Mouse (Mus musculus): ENCODE data around the gene Gm20521.

Gene Gm20521

DNA sequence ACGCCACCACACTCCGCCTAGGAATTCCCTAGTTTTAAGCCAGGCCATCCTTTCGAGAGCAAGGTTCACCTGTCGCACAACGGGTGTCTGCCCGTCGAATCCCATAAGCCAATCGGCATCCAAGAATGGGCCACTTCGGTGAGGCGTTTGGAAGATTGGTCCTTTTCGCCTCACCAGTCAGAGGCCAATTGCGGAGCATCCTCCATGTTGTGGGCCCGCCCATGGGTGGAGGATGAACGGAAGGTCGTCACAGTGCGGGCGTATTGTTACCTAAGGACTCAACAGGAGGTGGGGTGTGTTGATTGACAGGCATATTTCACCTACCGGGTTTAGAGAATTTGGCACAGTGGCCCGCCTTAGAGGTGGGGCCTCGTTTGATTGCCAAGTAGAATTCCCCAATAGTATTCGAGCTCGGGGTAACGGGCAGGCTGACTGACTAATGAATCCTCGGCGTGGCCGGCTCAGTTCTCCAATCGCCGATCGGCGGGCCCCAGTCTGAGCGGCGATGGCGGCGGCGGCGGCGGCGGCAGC is 10.5 kb downstream of the Gm20521 start:
- DNase-seq, result peak; percentile 100

DNA sequence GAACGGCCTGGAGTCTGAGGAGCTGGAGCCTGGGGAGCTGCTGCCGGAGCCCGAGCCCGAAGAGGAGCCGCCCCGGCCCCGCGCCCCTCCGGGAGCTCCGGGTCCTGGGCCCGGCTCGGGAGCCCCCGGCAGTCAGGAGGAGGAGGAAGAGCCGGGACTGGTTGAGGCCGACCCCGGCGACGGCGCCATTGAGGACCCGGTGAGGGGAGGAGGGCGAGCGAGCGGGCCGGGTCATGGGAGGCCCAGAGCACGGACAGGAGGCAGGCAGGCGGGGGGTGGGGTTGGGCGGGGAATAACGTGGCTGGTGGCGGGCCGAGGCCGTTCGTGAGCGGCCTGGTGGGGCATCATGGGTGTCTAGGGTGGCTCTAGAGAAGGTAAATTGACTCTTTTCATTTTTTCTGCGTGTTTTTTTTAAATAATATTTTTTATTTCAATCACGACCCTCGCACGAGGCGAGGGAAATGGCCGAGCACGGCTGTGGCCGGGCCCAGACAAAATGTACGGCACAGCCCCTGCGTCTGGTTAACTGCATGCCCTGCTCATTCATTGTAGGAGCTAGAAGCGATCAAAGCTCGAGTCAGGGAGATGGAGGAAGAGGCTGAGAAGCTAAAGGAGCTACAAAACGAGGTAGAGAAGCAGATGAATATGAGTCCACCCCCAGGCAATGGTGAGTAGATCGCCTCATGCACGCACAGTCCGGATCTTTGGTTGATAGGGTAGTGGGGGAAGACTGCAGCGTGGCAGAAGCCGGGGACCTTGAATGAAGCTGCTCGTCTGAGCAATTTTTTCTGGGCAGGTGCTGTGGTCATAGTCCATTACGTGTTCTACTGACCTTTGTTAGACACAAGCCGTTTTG is 11.3 kb downstream of the Gm20521 start:
- no peak for DNase-seq

DNA sequence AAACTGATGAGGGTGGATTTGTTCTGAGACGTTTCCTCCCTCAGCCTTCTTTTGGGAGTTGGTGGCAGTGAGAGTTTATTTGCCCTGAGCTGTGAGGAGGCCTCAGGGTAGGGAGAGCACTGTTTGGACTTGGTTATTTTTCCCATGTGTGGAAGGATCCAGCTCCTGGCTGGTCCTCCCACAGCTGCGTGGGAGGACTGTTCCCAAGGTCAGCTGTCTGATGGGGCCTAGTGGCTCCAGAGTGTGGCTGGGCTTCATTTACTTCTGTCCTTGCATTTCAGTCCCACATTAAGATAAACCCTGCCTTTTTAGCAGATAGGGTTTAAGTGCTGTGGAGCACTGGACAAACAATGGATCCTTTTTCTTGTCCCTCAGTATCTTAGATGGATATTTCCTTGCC is 14.2 kb downstream of the Gm20521 start:
- DNase-seq, result no peak

DNA sequence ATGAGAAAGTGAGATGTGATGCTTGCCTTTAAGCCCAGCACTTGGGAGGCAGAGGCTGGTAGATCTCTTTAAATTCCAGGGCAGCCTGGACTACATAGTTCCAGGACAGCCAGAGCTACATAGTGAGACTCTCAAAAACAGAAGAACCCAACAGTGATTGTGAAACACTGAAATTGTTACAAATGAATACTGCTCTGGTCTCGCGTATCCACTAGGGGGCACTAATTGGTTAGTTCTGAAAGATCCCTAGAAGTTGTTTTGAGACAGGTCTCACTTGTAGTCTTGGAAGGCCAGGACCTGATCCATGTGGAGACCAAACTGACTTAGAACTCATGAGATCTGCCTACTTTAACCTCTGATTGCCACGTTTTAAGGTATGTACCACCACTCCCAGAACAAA is 17.1 kb downstream of the Gm20521 start:
- DNase-seq, result peak; percentile 85

DNA sequence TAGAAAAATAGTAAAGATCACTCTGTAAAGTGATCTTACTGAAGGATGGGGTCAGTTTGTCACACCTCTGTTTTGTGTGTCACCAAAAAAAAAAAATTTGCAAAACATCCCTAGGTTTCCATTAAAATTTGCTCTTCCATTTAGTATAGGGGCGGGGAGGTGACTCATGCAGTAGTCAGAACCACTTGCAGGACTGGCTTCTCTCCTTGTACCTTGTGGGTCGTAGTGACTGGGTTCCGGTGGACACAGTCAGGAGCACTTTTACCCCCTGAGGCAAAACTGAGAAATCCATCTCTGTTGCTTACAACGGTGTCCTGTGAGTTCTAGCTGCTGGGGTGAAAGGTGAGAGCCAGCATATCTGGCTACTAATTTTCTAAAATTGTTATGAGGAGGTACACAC is 20.4 kb downstream of the Gm20521 start:
- DNase-seq, result no peak

DNA sequence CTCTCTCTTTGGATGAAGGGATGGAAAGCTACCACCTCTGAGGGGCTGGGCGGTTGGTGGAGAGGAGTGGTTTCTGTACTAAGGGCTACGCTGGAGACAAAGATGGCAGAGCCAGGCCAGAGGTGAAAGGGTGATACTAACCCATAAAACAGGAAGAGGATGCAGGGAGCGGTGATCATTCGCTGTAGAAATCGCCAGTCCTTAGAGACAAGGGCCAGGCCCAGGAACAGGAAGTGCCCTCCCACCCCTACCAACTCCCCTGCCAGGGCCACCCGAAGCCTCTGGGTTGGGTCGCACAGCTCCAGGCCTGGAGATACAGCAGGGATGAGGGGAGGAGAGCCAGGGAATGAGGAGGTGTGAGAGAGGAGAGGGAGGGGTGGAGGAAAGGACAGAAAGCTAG is 25.4 kb downstream of the Gm20521 start:
- DNase-seq, result no peak

DNA sequence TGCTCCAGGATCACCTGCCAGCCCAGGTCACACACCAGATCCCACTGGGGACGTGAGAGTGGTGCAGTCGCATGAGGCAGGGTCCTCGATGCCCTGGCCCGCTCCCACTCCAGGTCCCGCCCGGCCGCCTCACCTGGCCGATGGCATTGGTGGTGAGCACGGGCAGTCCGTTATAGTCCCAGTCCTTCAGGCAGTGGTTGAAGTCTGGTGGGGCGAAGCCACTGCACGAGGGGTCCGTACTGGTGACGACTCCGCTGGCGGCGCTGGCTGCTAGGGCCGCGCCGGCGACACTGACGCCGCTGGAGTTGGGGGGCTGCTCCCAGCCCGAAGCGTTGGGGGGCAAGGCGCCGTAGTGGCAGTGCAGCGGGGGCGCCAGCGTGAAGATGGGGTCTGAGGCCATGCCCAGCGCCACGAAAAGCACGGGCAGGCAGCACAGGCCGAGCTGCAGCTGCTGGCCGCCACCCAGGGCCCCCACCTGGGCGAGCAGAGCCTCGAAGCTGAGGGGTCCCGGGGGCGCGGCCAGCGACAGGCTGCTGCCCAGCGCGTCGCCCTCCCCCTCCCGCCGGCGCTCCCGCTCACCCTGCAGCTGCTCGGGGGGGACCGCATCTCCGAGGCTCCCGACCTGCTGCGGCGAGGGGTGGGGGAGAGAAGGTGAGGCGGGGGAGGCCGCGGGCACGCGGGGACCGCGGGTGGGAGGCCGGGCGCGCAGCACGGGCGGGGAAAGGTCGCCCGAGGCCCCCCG is 29.0 kb downstream of the Gm20521 start:
- no peak for DNase-seq

DNA sequence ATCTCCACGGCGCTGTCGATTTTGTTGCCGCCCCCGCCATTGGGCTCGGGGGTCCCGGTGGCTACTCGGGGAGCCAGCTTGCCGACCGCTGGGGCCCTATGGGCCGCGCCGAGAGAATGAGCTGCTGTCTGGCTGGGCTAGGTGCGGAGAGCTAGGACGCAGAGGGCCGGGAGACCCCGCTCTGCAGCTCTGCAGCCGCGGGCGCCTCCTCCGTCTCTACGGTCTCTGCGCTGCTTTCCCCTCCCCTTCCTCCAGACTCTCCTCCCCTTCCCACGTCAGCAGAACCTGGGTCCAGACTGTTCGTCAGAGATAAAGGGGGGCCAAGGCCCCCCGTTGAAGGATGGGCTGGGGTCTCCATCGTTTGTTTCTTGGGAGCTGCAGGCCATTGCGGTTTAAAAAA is 29.6 kb downstream of the Gm20521 start, which contains the start of gene Slc22a17:
Slc22a17 (minus strand) TSS at position 247 of the 400 bp plus-strand sequence.
- peak; percentile 81 for DNase-seq

DNA sequence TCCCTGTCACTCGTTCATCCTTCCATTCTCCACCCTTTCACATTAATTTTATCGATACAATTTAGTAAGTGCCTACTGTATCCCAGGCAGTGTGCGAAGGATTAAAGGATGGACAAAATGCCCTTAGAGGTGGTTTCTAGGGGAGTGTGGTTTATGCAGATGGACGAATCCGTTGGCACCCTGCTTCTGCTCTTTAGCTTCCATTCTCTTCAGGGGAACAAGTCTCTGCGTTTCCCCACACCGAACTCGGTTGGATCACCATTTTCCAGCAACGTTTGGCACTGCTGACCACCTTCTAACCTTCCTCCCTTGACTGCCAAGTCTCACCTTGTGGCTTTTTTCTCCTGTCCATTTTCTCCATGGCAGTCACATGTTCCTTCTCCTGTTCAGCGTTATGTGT is 30.1 kb downstream of the Gm20521 start:
- DNase-seq, result no peak

DNA sequence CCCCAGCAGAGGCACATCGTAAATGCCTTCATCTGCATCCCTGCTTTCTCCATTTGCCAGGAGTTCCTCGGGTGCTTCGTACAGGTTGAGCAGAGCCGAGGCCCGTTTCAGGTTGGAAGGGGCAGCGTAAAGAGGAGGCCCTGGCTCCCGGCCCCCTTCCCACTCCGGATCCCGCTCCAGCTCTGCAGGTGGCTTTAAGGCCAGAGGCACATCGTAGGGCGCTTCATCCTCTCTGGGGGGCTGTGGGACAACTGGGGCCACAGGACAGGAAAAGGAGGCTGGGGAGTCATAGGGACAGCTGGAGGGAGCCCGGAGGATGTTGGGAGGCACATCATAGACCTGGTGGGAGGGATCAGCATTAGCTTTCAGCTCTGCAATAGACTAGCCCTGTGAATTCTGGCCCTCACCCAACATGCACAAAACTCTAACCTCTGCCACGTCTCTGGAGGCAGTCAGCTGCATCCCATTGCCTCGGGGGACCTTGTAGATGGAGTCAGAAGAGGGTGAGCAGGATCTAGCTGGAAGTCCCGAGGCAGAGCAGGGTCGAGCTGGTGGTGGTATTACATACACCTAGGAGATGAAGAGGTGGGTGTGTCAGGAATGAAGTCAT is 36.9 kb downstream of the Gm20521 start:
- DNase-seq, result no peak

DNA sequence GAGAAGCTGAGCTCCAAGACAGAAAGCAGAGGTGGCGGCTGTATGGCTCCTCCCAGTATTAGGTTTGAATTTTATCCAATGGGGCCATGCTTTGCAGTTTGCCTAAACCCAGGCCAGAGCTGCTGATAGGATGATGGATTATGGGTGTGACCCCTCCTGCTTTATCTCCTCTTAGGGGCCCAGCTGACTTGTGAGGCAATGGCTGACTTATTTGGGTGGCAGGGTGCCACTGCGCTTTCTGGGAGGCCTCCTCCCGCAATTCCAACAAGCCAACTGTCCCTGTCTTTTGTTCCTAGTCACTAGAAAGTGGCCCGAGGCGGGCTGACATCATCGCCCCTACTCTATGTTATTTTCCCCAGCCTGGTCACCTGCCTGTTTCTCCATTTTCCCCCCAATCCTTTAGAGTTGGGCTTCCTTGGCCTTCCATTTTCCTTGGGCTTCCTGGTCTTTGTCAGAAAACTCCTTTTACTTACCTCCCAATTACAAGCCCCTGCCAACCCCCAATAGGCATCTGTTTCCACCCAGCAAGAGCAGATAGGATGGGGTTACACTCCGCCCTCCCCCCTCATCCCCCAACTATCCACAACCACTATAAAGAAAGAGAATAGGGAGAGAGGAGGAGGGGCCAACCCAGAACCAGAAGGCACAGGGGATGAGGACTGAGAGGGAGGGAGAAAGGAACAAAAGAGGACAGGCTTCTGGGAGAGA is 41.6 kb downstream of the Gm20521 start:
- no peak for DNase-seq

DNA sequence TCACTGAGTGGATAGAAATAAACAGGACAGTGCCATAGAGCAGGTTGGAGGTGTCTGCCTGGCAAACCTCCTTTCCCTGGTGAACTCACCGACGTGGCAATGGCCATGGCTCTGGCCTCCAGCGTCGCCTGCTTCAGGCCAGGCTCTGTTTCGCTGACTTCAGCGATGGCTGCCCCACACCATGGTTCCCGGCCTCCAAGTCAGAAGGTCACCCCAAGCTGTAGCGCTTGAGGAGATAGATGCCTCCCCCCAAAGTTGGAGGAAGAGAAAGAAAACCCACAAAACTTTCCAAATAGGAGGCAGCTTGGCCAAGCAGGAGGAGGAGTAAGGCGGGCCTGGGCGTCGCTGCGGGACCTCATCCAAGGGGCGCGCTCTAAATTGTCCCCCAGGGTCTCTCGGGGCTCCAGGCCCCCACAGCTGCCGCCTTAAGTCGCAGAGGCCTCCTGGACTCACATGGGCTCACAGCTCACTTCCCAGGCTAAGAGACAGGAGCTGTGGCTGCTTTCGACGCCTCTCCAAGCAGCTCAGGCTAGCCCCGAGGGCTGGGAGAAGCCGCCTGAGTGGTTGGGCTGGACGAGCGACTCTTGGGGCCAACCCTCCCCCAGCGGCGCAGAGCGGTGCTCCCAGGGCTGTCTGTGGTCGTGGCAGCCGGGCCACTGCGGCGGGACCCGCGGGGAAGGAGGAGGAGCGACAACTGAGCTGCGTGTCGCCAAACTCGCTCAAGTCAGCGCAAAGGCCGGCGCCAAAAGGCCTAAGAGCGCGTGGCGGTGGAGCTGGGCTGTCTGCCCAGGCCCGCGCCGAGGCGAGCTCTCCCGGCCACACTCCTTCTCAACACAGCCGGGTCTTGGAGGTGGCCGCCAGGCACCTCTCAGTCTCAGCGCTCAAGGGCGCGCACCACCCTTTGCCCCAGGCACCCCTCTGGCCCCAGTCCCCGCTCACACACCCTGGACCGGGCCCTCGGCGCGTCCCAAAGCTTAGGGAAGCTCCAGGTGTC is 42.4 kb downstream of the Gm20521 start, which contains the start of gene Efs:
Efs (minus strand) TSS at position 778 of the 994 bp plus-strand sequence.
- DNase-seq, result no peak

DNA sequence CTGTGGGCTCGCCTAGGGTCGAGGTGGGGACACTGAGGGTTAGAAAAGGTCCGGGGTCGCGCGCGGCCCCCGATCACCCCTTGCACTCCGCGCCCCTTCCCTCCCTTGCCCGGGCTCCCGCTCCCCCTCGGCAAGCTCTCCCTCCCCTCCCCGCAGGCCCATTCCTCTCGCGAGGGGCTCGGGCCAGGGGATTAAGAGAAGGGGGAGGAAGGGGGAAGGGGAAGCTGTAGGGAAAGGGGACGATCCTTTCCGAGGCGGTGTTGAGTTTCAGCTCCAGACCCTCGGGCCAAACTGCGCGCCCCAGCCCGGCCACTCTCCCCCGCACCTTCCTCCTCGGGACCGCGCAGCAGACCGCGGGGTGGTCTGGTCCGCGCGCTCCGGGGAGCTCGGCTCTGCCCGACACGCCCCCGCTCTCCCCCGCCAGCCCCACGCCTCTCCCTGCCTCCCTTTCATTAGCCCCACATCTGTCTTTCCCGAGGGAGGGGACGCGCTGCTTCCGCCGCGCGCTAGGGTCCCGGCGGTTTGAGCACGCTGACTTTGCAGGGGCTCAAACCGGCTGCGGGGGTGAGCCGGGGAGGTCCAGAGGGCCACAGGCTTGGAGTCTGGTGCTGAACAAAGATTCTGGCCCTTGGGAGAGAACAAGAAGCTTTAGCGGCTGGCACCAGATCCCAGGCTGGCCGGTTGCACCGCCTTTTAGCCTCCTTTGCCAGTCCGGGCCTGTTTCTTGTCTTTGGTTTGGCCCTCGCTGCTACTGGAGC is 43.3 kb downstream of the Gm20521 start:
- no peak for DNase-seq

DNA sequence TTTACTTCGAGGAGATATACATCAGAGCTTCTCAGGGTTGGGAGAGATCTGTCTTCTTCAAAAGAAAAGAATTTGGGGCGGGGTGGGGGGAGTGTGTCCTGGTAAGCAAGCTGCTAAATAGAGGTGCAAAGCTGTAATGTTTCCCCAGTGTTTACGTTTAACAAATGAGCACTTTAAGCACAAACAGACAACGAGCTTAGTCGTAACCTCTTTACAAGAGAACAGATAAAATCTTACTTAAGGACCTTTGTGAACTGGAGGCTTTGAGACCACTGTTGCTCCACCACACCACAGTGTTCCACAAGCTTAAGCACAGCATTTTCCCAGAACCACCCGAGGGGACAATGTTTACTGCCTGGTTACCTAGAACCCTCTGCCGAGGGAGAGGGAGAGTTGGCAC is 44.1 kb downstream of the Gm20521 start:
- DNase-seq, result no peak

DNA sequence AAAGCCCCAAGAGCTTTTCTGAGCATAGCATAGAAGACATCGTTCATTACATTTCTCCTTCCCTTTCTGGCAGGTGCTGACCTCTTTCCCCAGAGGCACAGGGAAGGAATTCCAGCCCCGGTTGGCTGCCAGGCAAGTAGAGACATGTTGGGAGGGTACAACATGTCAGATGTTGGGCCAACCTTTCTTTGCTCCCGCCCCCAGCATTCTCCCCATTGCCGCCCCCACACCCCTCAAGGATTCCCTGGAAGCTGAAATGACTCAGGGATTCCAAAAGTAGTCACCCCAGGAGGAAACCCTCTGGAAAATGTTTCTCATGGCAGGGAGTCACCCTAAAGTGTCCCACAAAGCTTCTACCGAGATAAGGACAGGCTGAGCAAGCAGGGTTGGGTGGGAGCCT is 46.6 kb downstream of the Gm20521 start:
- no peak for DNase-seq

DNA sequence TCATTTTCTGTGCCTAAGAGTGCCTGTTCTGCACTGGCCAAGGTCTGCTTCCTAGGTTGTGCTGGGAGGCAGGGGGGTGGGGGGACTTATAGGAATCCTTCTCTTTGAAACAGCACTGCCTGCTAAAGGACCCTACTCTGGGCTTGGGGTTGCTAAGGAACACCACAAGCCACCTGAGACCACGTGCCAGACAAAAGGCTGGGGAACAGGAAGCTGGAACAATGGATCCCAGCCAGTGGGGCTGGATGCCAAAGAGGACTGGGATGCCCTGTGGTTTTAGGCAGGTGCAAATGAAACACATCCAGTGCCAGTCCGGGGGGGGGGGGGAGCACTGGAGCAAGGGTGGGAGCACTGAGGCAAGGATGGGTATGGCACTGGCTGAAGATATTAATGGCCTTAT is 47.2 kb downstream of the Gm20521 start:
- no peak for DNase-seq

DNA sequence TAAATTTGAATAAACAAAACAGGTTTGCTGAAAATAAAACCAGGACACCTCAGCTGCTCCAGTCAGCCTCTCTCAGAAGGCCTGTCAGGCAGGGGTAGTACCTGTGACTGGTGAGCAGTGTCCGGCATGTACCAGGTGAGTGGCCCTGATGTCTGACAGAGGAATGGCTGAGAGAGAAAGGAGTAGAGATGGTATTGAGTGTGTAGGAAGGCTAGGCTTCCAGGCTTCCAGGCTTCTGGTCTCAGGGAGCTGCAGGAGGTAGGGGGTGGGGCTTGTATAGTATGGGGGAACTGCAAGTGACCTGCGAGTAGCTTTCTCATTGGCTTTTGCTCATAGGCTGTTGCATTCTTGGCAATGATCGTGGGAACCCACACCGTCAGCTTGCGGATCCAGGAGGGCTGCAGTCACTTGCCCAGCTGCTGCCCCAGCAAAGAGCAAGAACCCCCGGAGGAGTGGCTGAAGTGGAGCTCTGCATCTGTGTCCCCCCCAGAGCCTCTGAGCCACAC is 49.5 kb downstream of the Gm20521 start, which contains the start of gene Il25:
Il25 (plus strand) TSS at position 51 of the 506 bp plus-strand sequence.
- DNase-seq, result no peak

DNA sequence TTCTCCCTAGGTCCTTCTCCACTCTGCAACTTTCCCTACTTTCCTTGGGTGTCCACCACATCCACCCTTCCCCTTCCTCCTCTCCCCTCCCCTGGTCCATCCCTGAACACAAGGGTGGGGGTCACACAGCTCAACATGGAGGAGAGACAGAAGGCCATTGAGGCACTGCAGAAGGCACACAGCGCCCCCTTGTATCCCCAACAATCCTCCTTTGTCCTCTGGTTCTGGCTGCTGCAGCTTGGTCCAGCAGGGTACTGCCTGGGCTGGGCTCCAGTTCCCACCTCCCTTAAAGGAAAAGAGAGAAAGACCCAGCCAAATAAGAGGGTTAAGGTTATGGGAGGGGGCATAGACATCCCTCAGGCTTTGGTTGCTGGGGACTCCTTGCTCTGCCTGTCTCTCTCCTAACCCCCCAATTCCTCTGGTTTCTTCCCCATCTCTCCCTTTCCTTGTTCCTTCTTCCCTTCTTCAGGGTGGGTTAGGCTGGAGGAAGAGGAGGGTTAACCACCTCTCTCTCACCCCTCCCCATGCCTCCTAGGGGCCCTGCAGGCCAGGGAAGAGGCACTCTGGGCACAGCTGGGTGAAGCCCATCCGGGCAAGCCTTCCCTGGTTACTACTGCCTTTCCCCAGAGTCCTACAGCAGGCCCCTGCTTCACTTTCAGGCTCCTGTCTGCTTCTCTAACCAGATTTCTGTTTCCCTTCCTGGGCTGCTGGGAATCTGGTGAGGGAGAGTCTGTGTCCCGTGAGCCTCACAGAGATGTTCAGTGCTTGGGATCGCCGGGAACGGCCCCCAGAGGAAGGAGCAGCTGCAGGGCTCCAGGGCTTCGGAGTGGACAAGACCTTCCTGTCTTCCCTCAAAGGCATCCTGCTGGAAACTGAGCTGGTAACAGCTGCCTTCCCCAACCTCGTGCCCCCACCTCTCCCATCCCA is 52.9 kb downstream of the Gm20521 start, which contains the start of gene Cmtm5:
Cmtm5 (plus strand) TSS at position 358 of the 927 bp plus-strand sequence.
- peak; percentile 93 for DNase-seq

DNA sequence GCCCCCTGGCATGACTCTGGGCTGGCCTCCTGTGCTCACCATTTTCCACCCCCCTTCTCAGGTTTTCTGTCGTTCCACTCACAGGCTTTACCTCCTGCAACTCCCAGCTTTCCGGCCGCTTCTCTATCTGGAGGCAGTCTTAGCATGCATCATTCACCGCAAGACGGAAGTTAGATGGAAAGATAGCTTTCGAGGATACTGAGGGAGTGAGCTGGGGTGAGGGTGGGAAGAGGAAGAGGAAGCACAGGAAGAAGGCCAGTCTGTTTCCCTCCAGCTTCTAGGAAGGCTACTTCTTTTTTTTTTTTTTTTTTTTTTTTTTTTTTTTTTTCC is 53.6 kb downstream of the Gm20521 start:
- DNase-seq, result no peak

Measured in layer of hippocampus, adult 9-11 months (tissue).